Mouse (Mus musculus) forebrain, embryonic 14.5 days (tissue): Measurements from ENCODE around the gene Zcchc9. TPM values are rescaled to one million over a fixed set of nuclear protein-coding genes. Genes with fewer than 3 reads are reported as not detected.
"Not testable (repeated sequence)": the region's sequence is repeated elsewhere in the genome, so short reads cannot be mapped to it uniquely, and the experiment has no call there.

Experiments
- ATAC-seq: fragments of 200-750 bp; cut with Nextera tagmentation; 2 replicates; pipeline ENCODE4 v1.8.0; 2017; ENCODE audit warnings: mild to moderate bottlenecking, moderate library complexity
- DNase-seq: peaks from one replicate; pipeline ENCODE4 v3.0.0-alpha.2; 2015; ENCODE audit warnings: low spot score
- H3K27ac ChIP-seq: fragments of 300-500 bp; sonication (generic); 2 replicates; pipeline ENCODE4 v1.5.1; 2014; ENCODE audit warnings: low read depth, mild to moderate bottlenecking, control low read depth, low read length, moderate library complexity
- H3K27me3 ChIP-seq: fragments of 300-500 bp; sonication (generic); replicated peaks from 2 replicates; pipeline ENCODE4 v1.6.1; 2014; ENCODE audit warnings: low read length, control low read depth, mixed read lengths; ENCODE audit not compliant: control insufficient read depth, insufficient read depth
- H3K36me3 ChIP-seq: fragments of 300-500 bp; sonication (generic); 2 replicates; pipeline ENCODE4 v1.6.1; 2014; ENCODE audit warnings: low read length, control low read depth; ENCODE audit not compliant: control insufficient read depth, insufficient read depth
- H3K4me1 ChIP-seq: fragments of 300-500 bp; sonication (generic); 2 replicates; pipeline ENCODE4 v1.6.1; 2014; ENCODE audit warnings: antibody characterized with exemption, low read length, control low read depth; ENCODE audit not compliant: control insufficient read depth, insufficient read depth
- H3K4me2 ChIP-seq: fragments of 300-500 bp; sonication (generic); 2 replicates; pipeline ENCODE4 v1.6.1; 2014; ENCODE audit warnings: mild to moderate bottlenecking, control low read depth, low read length
- H3K4me3 ChIP-seq: fragments of 300-500 bp; sonication (generic); 2 replicates; pipeline ENCODE4 v1.5.1; 2014; ENCODE audit warnings: low read depth, low read length, control low read depth
- H3K9ac ChIP-seq: fragments of 300-500 bp; sonication (generic); 2 replicates; pipeline ENCODE4 v1.6.1; 2014; ENCODE audit warnings: mild to moderate bottlenecking, low read length, control low read depth, moderate library complexity
- H3K9me3 ChIP-seq: fragments of 300-500 bp; sonication (generic); replicated peaks from 2 replicates; pipeline ENCODE4 v1.6.1; 2016; ENCODE audit warnings: low read length, control low read depth, mixed read lengths; ENCODE audit not compliant: control insufficient read depth
- WGBS: fragments of 180-500 bp; shearing (Covaris S2); extraction: QIAGEN DNeasy Blood & Tissue Kit; methylation state at CpG from one replicate; pipeline ENCODE4 v1.1.7; 2014; 5-methylcytosine and 5-hydroxymethylcytosine counted together
- polyA plus RNA-seq: library from polyadenylated mRNA; unstranded; fragments of >200 nt; fragmentation: Nextera tagmentation; extraction: Ambion mirVana; gene quantifications from 2 replicates; pipeline ENCODE4 v1.2.1, GENCODE M21; 2014

Zcchc9 gene
- polyA plus RNA-seq, 1 experiment from 2014 or later, result 9.8 TPM

- no peak overlapping the region for H3K27ac ChIP-seq
- no peak overlapping the region for H3K4me3 ChIP-seq
- no peaks in the 10 kb centered on the region for H3K27me3 ChIP-seq
- H3K9ac ChIP-seq, result no peak overlapping the region
- no peaks in the 10 kb centered on the region for H3K9me3 ChIP-seq
- no peak for ATAC-seq
- no peak overlapping the region for H3K4me2 ChIP-seq
- H3K4me1 ChIP-seq, result no peaks in the 10 kb centered on the region
- no peaks in the 10 kb centered on the region for H3K36me3 ChIP-seq
- WGBS, result 94% methylated on average over 5 of the region's 5 CpGs
- DNase-seq, result no peak
Observed at GRCm38 (mm10) chr13:91778092-91778491, 29.4 kb downstream of the Zcchc9 start.

GRCm38 (mm10) chr13:91768683-91769651, 38.5 kb downstream of the Zcchc9 start:
- Histone ChIP-seq H3K4me1 (no peaks in the 10 kb centered on the region), H3K4me3 (no peak overlapping the region), H3K27ac (no peak overlapping the region), H3K36me3 (no peaks in the 10 kb centered on the region), H3K9ac (no peak overlapping the region), H3K9me3 (no peaks in the 10 kb centered on the region), H3K27me3 (no peaks in the 10 kb centered on the region), H3K4me2 (no peak overlapping the region)
- no peak for DNase-seq
- 85% methylated on average over 9 of the region's 9 CpGs for WGBS
- no peak for ATAC-seq

GRCm38 (mm10) chr13:91765627-91766026, 41.9 kb downstream of the Zcchc9 start:
- Histone ChIP-seq H3K36me3 (no peaks in the 10 kb centered on the region), H3K27ac (no peak overlapping the region), H3K9ac (no peak overlapping the region), H3K9me3 (no peaks in the 10 kb centered on the region), H3K4me2 (no peak overlapping the region), H3K27me3 (no peaks in the 10 kb centered on the region), H3K4me3 (no peak overlapping the region), H3K4me1 (no peaks in the 10 kb centered on the region)
- WGBS, result 85% methylated on average over 4 of the region's 4 CpGs
- ATAC-seq (no peak), DNase-seq (no peak)

- H3K4me3 ChIP-seq, DNase-seq, H3K9ac ChIP-seq, H3K4me1 ChIP-seq, H3K4me2 ChIP-seq, H3K36me3 ChIP-seq, H3K9me3 ChIP-seq, ATAC-seq, H3K27me3 ChIP-seq, H3K27ac ChIP-seq: not testable (repeated sequence)
- 96% methylated on average over 3 of the region's 3 CpGs for WGBS
Observed at GRCm38 (mm10) chr13:91763654-91764053, 43.9 kb downstream of the Zcchc9 start.

- Histone ChIP-seq H3K27me3 (no peaks in the 10 kb centered on the region), H3K4me2 (no peak overlapping the region), H3K4me3 (no peak overlapping the region), H3K9ac (no peak overlapping the region), H3K27ac (no peak overlapping the region), H3K4me1 (no peaks in the 10 kb centered on the region), H3K36me3 (no peaks in the 10 kb centered on the region), H3K9me3 (no peaks in the 10 kb centered on the region)
- ATAC-seq (no peak), DNase-seq (no peak)
- 95% methylated on average over 6 of the region's 6 CpGs for WGBS
Observed at GRCm38 (mm10) chr13:91761654-91762445, 45.7 kb downstream of the Zcchc9 start.

- H3K27me3 ChIP-seq, result no peaks in the 10 kb centered on the region
- no peaks in the 10 kb centered on the region for H3K9me3 ChIP-seq
- ATAC-seq, result no peak
Observed at GRCm38 (mm10) chr13:91760302-91761050, 47.0 kb downstream of the Zcchc9 start.

GRCm38 (mm10) chr13:91759791-91760190, 47.7 kb downstream of the Zcchc9 start:
- WGBS, result 77% methylated on average over 8 of the region's 8 CpGs
- Histone ChIP-seq H3K27me3 (no peaks in the 10 kb centered on the region), H3K9me3 (no peaks in the 10 kb centered on the region), H3K4me1 (no peaks in the 10 kb centered on the region), H3K9ac (no peak overlapping the region), H3K36me3 (no peaks in the 10 kb centered on the region), H3K27ac (no peak overlapping the region), H3K4me3 (no peak overlapping the region), H3K4me2 (no peak overlapping the region)
- ATAC-seq, result no peak
- DNase-seq, result no peak

More at GRCm38 (mm10) chr13:91760302-91761050, 47.0 kb downstream of the Zcchc9 start:
- DNase-seq, result no peak
- Histone ChIP-seq H3K36me3 (no peaks in the 10 kb centered on the region), H3K4me1 (no peaks in the 10 kb centered on the region), H3K9ac (no peak overlapping the region), H3K27ac (no peak overlapping the region), H3K4me2 (no peak overlapping the region), H3K4me3 (no peak overlapping the region)
- WGBS, result 95% methylated on average over 8 of the region's 8 CpGs

GRCm38 (mm10) chr13:91758316-91759048, 49.0 kb downstream of the Zcchc9 start:
- H3K4me1 ChIP-seq, result no peaks in the 10 kb centered on the region
- no peak overlapping the region for H3K4me2 ChIP-seq
- no peaks in the 10 kb centered on the region for H3K27me3 ChIP-seq
- DNase-seq (no peak), ATAC-seq (no peak)
- H3K9me3 ChIP-seq, result no peaks in the 10 kb centered on the region
- 86% methylated on average over 7 of the region's 7 CpGs for WGBS
- H3K27ac ChIP-seq, result no peak overlapping the region
- no peaks in the 10 kb centered on the region for H3K36me3 ChIP-seq
- H3K9ac ChIP-seq, result no peak overlapping the region
- H3K4me3 ChIP-seq, result no peak overlapping the region
